Mouse (Mus musculus): ENCODE data around the gene Gps1. TPM values are rescaled to one million over a fixed set of nuclear protein-coding genes. Genes with fewer than 3 reads are reported as not detected.
"Not testable (repeated sequence)": the region's sequence is repeated elsewhere in the genome, so short reads cannot be mapped to it uniquely, and the experiment has no call there.

Gene Gps1
- polyA plus RNA-seq, 1 experiment from 2014 or later: 242 TPM

DNA sequence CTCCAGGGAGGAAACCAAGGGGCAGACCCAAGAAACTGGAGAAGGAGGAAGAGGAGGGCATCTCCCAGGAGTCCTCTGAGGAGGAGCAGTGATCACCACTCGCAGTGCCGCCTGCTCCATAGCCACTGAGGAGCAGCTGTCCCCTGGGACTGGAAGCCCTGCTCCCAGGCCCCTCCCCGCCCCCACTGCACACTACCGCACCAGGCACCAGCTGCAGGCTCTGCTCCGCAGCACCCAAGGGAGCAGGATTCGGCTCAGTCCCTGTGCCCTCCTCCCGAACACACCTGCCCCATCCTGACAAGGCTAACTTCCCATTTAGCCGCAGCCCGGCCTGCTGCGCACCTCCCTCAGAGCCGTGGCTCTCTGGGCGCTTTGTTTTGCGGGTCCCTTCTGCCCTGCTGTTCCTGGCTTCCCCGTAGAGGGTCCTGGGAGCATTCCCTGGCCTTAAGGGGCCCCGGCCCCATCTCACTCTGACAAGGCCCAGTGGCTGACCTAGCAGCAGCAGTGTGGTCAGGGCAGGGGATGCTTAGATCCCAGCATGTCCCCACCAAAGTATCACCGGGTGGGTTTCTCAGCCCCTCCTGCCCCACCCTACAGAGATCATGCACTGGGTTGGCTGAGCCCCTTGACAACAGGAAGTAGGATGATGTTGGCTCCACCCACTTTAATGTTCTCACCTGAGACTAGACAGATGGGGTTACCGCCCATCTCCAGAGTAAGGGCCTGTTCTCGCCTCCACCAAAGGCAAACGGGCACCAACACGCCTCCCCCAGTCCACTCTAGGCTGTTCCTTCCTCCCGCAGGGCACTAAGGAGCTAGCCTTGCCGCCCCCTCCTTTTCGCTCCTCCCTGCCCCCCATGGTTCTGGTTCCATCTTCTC is 20.7 kb upstream of the Gps1 start:
- Histone ChIP-seq H3K27me3 (peaks cover 20% of the 10 kb centered on the region), H3K4me2 (peak overlapping the region; percentile 35), H3K9me3 (peaks cover 15% of the 10 kb centered on the region; the same call in 1 of the 2 replicates)
- H3K4me1 ChIP-seq (replicated peaks); ATAC-seq (ENCODE audit: insufficient number of reproducible peaks, insufficient read depth, low FRiP score, low TSS enrichment, low read depth); H3K27ac ChIP-seq; H3K36me3 ChIP-seq; H3K4me3 ChIP-seq (replicated peaks); H3K9ac ChIP-seq (replicated peaks): not testable (repeated sequence)
- WGBS: 5% methylated on average over 8 of the region's 23 CpGs

DNA sequence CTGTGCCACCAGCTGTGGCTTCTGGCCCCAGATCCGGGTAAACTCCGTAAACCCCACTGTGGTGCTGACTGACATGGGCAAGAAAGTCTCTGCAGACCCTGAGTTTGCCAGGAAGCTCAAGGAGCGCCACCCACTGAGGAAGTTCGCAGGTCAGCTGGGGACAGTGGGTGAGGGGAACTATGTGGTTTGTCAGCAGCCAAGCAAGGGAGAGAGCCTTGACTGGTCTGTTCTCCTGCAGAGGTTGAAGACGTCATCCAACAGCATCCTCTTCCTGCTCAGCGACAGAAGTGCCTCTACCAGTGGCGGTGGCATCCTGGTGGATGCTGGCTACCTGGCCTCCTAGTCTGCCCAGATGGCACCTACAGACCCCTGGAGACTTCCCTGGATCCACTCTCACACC is 17.0 kb upstream of the Gps1 start:
- H3K4me2 ChIP-seq; H3K9me3 ChIP-seq; ATAC-seq (ENCODE audit: insufficient number of reproducible peaks, insufficient read depth, low FRiP score, low TSS enrichment, low read depth); H3K36me3 ChIP-seq; H3K9ac ChIP-seq (replicated peaks); H3K4me1 ChIP-seq (replicated peaks); H3K4me3 ChIP-seq (replicated peaks); H3K27ac ChIP-seq: not testable (repeated sequence)
- H3K27me3 ChIP-seq: peaks cover 13% of the 10 kb centered on the region
- 90% methylated on average over 5 of the region's 7 CpGs for WGBS

DNA sequence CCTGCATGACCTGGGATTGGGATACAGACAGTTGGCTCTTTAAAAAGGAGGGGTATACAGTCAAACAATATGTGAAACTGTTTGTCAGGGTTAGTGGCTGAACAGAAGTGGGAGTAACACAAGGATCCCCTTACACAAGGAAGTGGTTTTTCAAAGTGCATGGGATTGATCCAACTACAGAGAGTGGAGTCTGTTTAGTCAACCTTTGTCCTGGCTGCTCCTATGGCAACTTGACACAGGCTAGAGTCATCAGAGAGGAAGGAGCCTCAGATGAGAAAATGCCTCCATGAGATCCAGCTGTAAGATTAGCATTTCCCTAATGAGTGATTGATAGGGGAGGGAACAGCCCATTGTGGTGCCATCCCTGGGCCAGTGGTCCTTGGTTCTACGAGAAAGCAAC is 15.9 kb upstream of the Gps1 start:
- Histone ChIP-seq H3K36me3 (no peaks in the 10 kb centered on the region), H3K4me2 (no peak overlapping the region), H3K27ac (no peak overlapping the region), H3K4me1 (replicated peaks) (no peaks in the 10 kb centered on the region), H3K9ac (replicated peaks) (no peak overlapping the region), H3K4me3 (replicated peaks) (no peak overlapping the region), H3K27me3 (0 out of 2 replicates have a peak, but pooled peaks cover 6% of the 10 kb centered on the region), H3K9me3 (no peaks in the 10 kb centered on the region; the same call in 1 of the 2 replicates)
- ATAC-seq (ENCODE audit: insufficient number of reproducible peaks, insufficient read depth, low FRiP score, low TSS enrichment, low read depth): no peak
- WGBS: 79% methylated on average over 1 of the region's 1 CpGs

DNA sequence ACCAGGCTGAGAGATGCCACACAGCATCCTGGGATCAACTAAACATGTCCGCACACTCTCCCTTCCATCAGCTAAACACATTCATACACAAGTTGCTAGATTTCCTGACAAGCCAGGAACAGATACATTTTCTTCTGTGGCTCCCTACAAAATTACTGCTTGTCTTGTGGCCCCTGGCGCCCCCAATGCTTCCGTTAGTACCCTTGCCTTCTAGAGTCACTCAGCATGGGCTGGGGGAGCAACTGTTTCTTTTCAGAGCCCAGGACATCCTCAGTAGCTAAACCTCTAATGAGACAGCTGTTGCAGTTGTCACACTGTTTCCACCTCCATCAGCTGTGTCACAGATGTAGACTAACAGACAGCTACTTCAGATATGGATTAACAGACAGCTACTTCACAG is 11.3 kb upstream of the Gps1 start:
- H3K27ac ChIP-seq: no peak overlapping the region
- H3K9ac ChIP-seq (replicated peaks): no peak overlapping the region
- H3K27me3 ChIP-seq: no peaks in the 10 kb centered on the region
- ATAC-seq (ENCODE audit: insufficient number of reproducible peaks, insufficient read depth, low FRiP score, low TSS enrichment, low read depth): no peak
- WGBS: 78% methylated on average over 3 of the region's 3 CpGs
- no peak overlapping the region for H3K4me3 ChIP-seq (replicated peaks)
- H3K9me3 ChIP-seq: no peaks in the 10 kb centered on the region; the same call in 1 of the 2 replicates
- H3K36me3 ChIP-seq: no peaks in the 10 kb centered on the region
- no peak overlapping the region for H3K4me2 ChIP-seq
- 0 out of 2 replicates have a peak, but pooled peaks cover 9% of the 10 kb centered on the region for H3K4me1 ChIP-seq (replicated peaks)

DNA sequence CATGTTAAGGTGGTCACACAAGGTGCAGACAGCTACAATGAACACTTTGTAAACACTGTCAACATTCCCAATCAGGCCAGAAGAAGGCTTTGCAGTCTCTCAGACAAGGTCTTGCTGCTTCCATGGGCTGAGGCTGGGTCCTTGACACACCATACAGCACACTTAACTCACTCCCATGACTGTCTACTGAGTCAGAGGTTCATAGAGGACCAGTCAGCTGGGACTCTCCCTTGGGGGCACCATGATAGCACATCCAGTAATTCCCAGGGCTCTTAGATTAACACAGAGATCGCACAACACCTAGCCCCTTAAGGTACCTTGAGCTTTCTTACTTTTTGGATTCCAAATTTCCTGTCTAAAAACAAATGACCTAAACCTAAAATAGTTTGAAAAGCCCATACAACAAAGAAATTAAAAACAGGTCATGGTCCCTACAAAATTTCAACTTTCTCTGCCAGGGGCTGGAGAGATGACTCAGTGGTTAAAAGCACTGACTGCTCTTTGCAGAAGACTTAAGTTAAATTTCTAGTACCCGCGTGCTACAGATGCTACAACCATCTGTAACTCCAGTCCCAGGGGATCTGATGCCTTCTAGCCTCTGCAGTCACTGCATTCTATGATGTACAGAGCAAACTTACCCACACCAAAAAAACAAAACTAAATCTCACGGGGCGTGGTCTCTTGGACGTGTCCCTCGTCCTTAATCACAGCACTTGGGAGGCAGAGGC is 10.4 kb upstream of the Gps1 start:
- no peak overlapping the region for H3K4me3 ChIP-seq (replicated peaks)
- ATAC-seq (ENCODE audit: insufficient number of reproducible peaks, insufficient read depth, low FRiP score, low TSS enrichment, low read depth): no peak
- H3K27ac ChIP-seq: no peak overlapping the region
- H3K27me3 ChIP-seq: no peaks in the 10 kb centered on the region
- no peak overlapping the region; the same call in 1 of the 2 replicates for H3K9ac ChIP-seq (replicated peaks)
- no peaks in the 10 kb centered on the region for H3K36me3 ChIP-seq
- no peaks in the 10 kb centered on the region; the same call in 1 of the 2 replicates for H3K9me3 ChIP-seq
- no peak overlapping the region for H3K4me2 ChIP-seq
- 85% methylated on average over 7 of the region's 7 CpGs for WGBS
- 0 out of 2 replicates have a peak, but pooled peaks cover 9% of the 10 kb centered on the region for H3K4me1 ChIP-seq (replicated peaks)

DNA sequence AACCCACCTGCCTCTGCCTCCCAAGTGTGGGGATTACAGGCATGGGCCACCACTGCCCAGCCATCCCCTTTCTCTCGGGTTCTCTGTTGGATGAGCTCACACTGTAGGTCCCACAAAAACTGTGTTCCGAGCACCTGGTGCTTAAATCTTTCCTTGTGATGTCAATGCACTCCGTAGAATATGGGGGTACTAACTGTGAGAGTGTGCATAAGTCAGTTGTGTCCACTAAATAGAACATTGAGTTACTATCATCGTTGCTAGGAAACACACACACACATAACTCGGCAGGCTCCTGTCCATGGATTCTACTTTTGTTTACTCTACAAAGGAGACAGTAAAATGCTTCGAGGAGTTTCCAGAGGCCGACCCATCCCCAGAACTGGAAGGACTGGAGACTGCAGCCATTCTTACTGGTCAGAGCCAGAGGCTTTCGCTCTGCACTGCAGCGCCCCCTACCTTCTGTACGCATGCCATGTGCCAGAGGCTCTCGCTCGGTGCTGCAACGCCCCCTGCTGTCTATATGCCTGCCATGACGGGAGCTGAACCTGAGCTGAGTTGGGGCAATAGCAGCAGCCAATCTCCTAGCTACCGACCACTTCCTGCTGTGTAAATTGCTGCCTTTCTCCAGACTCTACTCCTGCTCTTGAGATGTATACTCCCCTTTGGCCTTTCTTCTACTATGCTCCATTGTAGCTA is 8.2 kb upstream of the Gps1 start:
- Histone ChIP-seq H3K4me3 (replicated peaks) (no peak overlapping the region), H3K9ac (replicated peaks) (no peak overlapping the region), H3K36me3 (peaks cover 11% of the 10 kb centered on the region; the same call in 1 of the 2 replicates), H3K4me1 (replicated peaks) (0 out of 2 replicates have a peak, but pooled peaks cover 9% of the 10 kb centered on the region), H3K4me2 (0 out of 2 replicates have a peak overlapping the region, but pooled peaks have one; percentile 2), H3K27me3 (no peaks in the 10 kb centered on the region), H3K9me3 (no peaks in the 10 kb centered on the region; the same call in 1 of the 2 replicates), H3K27ac (no peak overlapping the region)
- peak; percentile 73 for ATAC-seq (ENCODE audit: insufficient number of reproducible peaks, insufficient read depth, low FRiP score, low TSS enrichment, low read depth)
- WGBS: 29% methylated on average over 15 of the region's 15 CpGs

DNA sequence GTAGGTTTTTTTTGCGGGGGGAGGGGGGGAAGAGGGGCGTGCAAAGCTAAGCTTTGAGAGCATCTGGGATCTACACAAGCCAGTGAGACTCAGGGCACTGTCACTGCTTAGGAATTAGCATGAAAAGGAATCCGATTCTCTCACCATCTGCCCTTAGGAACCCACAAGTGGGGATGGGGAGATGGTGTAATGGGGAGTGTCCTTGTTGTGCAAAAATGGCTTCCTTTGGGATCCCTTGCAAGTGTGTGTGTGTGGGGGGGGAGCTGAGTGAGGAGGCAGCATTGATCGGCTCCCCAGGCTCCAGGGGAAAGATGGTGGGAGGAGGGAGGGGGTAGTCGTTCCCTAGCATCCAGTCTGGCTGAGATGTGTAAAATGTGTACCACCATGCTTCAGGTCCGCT is 6.9 kb upstream of the Gps1 start:
- 0 out of 2 replicates have a peak, but pooled peaks cover 9% of the 10 kb centered on the region for H3K4me1 ChIP-seq (replicated peaks)
- ATAC-seq (ENCODE audit: insufficient number of reproducible peaks, insufficient read depth, low FRiP score, low TSS enrichment, low read depth): no peak
- H3K27me3 ChIP-seq: no peaks in the 10 kb centered on the region
- H3K4me2 ChIP-seq: no peak overlapping the region
- 0 out of 2 replicates have a peak overlapping the region, but pooled peaks have one; percentile 8 for H3K9ac ChIP-seq (replicated peaks)
- no peaks in the 10 kb centered on the region for H3K9me3 ChIP-seq
- peaks cover 20% of the 10 kb centered on the region for H3K36me3 ChIP-seq
- H3K4me3 ChIP-seq (replicated peaks): no peak overlapping the region
- WGBS: 35% methylated on average over 6 of the region's 6 CpGs
- no peak overlapping the region for H3K27ac ChIP-seq

DNA sequence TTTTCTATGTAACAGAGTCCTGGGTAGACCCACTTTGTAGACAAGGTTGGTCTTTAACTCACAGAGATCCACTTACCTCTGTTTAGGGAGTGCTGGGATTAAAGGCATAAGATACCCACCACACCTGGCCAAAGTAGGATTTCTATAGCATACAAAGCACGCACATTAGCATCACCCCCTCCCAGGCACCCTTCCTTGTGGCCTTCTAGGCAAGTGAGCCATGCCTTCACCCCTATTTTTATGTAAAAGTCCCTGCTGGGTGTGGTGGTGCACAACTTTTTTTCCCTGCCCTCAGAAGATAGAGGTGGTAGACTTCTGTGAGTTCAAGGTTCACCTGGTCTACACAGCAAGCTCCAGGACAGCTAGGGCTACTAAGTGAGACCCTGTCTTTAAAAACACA is 4.2 kb upstream of the Gps1 start:
- H3K27ac ChIP-seq: no peak overlapping the region
- 94% methylated on average over 1 of the region's 1 CpGs for WGBS
- H3K4me1 ChIP-seq (replicated peaks): peaks cover 19% of the 10 kb centered on the region
- no peak overlapping the region for H3K4me2 ChIP-seq
- no peak for ATAC-seq (ENCODE audit: insufficient number of reproducible peaks, insufficient read depth, low FRiP score, low TSS enrichment, low read depth)
- H3K4me3 ChIP-seq (replicated peaks): no peak overlapping the region
- no peaks in the 10 kb centered on the region for H3K9me3 ChIP-seq
- H3K27me3 ChIP-seq: no peaks in the 10 kb centered on the region
- peaks cover 24% of the 10 kb centered on the region for H3K36me3 ChIP-seq
- H3K9ac ChIP-seq (replicated peaks): no peak overlapping the region

DNA sequence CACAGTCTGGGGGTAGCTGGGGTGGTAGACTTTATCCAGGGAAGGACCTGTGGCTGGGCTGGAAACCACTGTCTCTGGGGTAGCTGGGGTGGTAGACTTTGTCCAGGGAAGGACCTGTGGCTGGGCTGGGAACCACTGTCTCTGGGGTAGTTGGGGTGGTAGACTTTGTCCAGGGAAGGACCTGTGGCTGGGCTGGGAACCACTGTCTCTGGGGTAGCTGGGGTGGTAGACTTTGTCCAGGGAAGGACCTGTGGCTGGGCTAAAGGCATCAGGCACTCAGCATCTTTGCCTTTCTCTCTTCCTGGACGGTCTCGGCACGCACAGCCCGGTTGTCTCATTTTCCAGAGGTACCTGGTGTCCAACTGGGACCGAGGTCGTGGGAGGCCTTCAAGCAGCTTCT is 2.7 kb upstream of the Gps1 start:
- H3K9ac ChIP-seq (replicated peaks); ATAC-seq (ENCODE audit: insufficient number of reproducible peaks, insufficient read depth, low FRiP score, low TSS enrichment, low read depth); H3K4me3 ChIP-seq (replicated peaks); H3K27me3 ChIP-seq; H3K9me3 ChIP-seq; H3K27ac ChIP-seq; H3K4me2 ChIP-seq: not testable (repeated sequence)
- 88% methylated on average over 6 of the region's 6 CpGs for WGBS
- H3K36me3 ChIP-seq: peaks cover 30% of the 10 kb centered on the region
- H3K4me1 ChIP-seq (replicated peaks): peaks cover 21% of the 10 kb centered on the region

DNA sequence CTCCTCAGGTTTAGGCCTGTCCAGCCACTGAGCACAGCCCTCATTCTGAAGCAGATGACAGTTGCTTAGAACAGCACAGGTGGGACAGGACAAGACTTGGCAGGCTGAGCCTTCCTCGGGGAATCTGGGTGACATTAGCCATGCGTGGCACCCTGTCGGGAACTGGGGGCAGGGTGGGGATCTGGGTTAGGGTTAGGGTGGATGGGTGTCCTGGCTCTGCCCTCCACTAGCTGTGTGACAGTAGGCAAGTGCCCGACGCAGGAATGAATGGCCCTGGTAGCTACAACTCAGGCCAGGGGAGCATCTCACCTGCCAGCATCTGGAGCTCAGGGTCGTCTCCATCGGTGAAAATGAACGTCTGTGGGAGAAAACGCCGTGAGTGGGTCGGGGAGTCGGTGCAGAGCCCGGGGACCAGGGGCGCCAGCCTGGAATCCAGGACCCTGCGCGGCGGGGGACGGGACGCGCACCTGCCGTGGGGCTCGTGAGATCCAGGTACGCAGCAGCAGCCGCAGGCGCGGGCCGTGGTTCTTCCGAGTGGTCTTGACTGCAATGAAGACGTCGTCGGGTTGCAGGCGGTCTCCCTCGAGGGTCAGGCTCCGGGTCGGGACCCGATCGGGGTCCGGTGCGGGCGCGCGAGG is 527 bp upstream of the Gps1 start:
- Histone ChIP-seq H3K4me2 (peak overlapping the region; percentile 95), H3K4me3 (replicated peaks) (peak overlapping the region; percentile 99), H3K36me3 (peaks cover 52% of the 10 kb centered on the region), H3K9ac (replicated peaks) (peak overlapping the region; percentile 89), H3K27ac (peak overlapping the region; percentile 85; the same call in 1 of the 2 replicates), H3K27me3 (no peaks in the 10 kb centered on the region), H3K4me1 (replicated peaks) (peaks cover 20% of the 10 kb centered on the region), H3K9me3 (no peaks in the 10 kb centered on the region)
- WGBS: 3% methylated on average over 42 of the region's 42 CpGs
- 0 out of 2 replicates have a peak, but pooled peaks have one; percentile 27 for ATAC-seq (ENCODE audit: insufficient number of reproducible peaks, insufficient read depth, low FRiP score, low TSS enrichment, low read depth)

All from limb, embryonic 12.5 days (tissue).